Mouse (Mus musculus) stomach, postnatal 0 days (tissue): ENCODE data around the gene Arhgap17.

Source experiments
- CTCF ChIP-seq: IDR thresholded peaks from 2 replicates; pipeline ENCODE4 v1.5.1; 2016; ENCODE audit warnings: antibody characterized with exemption, low read depth, mild to moderate bottlenecking, moderate library complexity
- EP300 ChIP-seq: optimal IDR thresholded peaks from 2 replicates; pipeline ENCODE3; 2016; ENCODE audit warnings: antibody characterized with exemption

- no peak for TF ChIP-seq CTCF
- TF ChIP-seq EP300 = no peak
These were observed 69.5 kb downstream of the Arhgap17 start for GRCm38 (mm10) chr7:123300258-123300657.
